Mouse (Mus musculus) layer of hippocampus, adult 11-12 months (tissue): ENCODE results near the gene Ccdc174.
A peak's percentile ranks its signal among the peaks of the same experiment; 100 is the strongest.
"Not testable (repeated sequence)": the region's sequence is repeated elsewhere in the genome, so short reads cannot be mapped to it uniquely, and the experiment has no call there.

Experiments used
- DNase-seq: peaks from one replicate; pipeline ENCODE4 v3.0.0; 2022; ENCODE audit warnings: low spot score

Ccdc174 gene

GRCm38 (mm10) chr6:91877885-91878651 is at the start of gene Ccdc174:
TSS of gene Ccdc174 (plus strand) at chr6:91878053.
- DNase-seq: peak; percentile 95

- no peak for DNase-seq
Measured at GRCm38 (mm10) chr6:91832863-91833440, 44.9 kb upstream of the Ccdc174 start.

GRCm38 (mm10) chr6:91839010-91839871 is 38.6 kb upstream of the Ccdc174 start:
- peak; percentile 65 for DNase-seq

GRCm38 (mm10) chr6:91842897-91843627 is 34.8 kb upstream of the Ccdc174 start:
- no peak for DNase-seq

- DNase-seq: no peak
Measured at GRCm38 (mm10) chr6:91843628-91844153, 34.2 kb upstream of the Ccdc174 start.

- no peak for DNase-seq
Measured at GRCm38 (mm10) chr6:91852550-91852949, 25.3 kb upstream of the Ccdc174 start.

GRCm38 (mm10) chr6:91858339-91858738 is 19.5 kb upstream of the Ccdc174 start:
- no peak for DNase-seq

- no peak for DNase-seq
Measured at GRCm38 (mm10) chr6:91862848-91863247, 15.0 kb upstream of the Ccdc174 start.

GRCm38 (mm10) chr6:91864595-91864994 is 13.3 kb upstream of the Ccdc174 start:
- DNase-seq: no peak

- DNase-seq: no peak
Measured at GRCm38 (mm10) chr6:91865601-91866000, 12.3 kb upstream of the Ccdc174 start.

- DNase-seq: no peak
Measured at GRCm38 (mm10) chr6:91868091-91868490, 9.8 kb upstream of the Ccdc174 start.

GRCm38 (mm10) chr6:91872781-91873180 is 5.1 kb upstream of the Ccdc174 start:
- no peak for DNase-seq

GRCm38 (mm10) chr6:91883859-91884258 is 6.0 kb downstream of the Ccdc174 start:
- DNase-seq: no peak

GRCm38 (mm10) chr6:91889255-91889906 is 11.5 kb downstream of the Ccdc174 start:
- no peak for DNase-seq

GRCm38 (mm10) chr6:91890615-91891014 is 12.8 kb downstream of the Ccdc174 start:
- no peak for DNase-seq

GRCm38 (mm10) chr6:91891776-91892175 is 13.9 kb downstream of the Ccdc174 start:
- DNase-seq: no peak

GRCm38 (mm10) chr6:91896783-91897182 is 18.9 kb downstream of the Ccdc174 start:
- DNase-seq: no peak

GRCm38 (mm10) chr6:91901505-91901904 is 23.7 kb downstream of the Ccdc174 start:
- DNase-seq: peak; percentile 74

GRCm38 (mm10) chr6:91902509-91902908 is 24.7 kb downstream of the Ccdc174 start, which contains the start of gene 4930590J08Rik:
TSS of gene 4930590J08Rik (plus strand) at chr6:91902809.
- not testable (repeated sequence) for DNase-seq

GRCm38 (mm10) chr6:91914011-91914410 is 36.2 kb downstream of the Ccdc174 start:
- DNase-seq: no peak

- DNase-seq: peak; percentile 43
Measured at GRCm38 (mm10) chr6:91917286-91917685, 39.4 kb downstream of the Ccdc174 start.
